In the genomic region with DNA sequence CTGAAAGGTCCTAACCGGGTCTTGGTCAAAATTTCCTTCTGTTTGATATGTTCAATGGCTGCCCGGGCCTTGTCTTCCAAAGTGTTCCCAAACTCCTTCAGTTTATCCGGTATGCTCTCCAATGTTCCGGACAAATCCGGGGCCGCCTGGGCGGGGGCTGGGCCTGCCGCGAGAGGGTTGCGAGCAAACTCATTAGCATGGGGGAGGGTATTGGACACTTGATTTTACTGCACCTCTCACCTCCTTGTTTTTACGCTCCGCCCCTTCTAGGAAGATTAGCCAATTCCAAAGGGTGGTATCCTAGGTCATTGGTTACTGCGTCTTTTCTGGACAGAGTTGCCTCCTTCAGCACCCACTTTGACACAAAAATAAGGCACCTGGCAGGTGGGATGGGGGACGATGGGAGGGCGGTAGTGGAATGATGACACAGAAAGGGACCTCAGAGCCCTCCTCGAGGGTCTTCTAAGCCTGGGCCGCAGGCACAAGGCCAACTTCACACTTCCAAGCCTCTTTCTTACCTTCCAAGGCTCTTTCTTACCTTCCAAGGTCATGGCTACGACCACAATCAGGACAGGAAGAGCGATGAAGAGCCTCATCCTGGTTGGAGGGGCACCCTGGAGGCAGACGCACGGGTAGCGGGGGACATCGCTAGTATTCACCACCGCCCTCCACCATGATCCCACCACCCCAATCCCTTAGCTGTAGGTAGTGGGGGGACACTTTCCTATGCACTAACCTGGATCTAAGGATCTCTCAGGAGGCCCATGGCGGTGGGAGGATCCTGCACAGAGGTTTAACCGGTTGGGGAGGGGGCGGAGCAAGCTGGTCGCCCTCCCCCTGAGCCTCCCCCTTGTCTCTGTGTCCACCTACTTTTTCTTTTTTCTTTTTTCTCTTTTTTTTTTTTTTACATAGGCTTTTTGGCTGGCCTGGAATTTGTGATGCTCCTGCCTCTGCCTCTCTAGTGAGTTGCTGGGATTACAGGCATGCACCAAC, we compare ENCODE assay signal across 9 mouse cellular contexts. TPM values are rescaled to one million over a fixed set of nuclear protein-coding genes. Genes with fewer than 3 reads are reported as not detected.
DNase-seq lines count a peak whose midpoint lies in the region; ATAC-seq and TF ChIP-seq lines count a peak whose summit lies in the region.
"Had no signal": no experiment of that assay in that cellular context is flagged by ENCODE, and none has a peak within 500 bp of the region (broad histone marks: within the 10 kb centered on the region; RNA-seq: fewer than 3 reads in every experiment).

A gene (minus strand): TSS at position 788 of the 993 bp plus-strand sequence.

- TF ChIP-seq CTCF in forebrain, postnatal 0 days (IDR thresholded peaks at IDR 0.05; ENCODE audit: low read depth): no peak
- no peak for TF ChIP-seq CTCF in small intestine, adult 2 months (IDR thresholded peaks at IDR 0.05; ENCODE audit: extremely low read depth, insufficient read length, insufficient replicate concordance, low read depth, low read length)

- H3K36me3 ChIP-seq in forebrain, postnatal 0 days (ENCODE audit: insufficient read depth): peaks cover 6% of the 10 kb centered on the region; the same call in 1 of the 2 replicates
- H3K36me3 ChIP-seq in forebrain, embryonic 11.5 days (ENCODE audit: control insufficient read depth, insufficient read depth, low read length): no peaks in the 10 kb centered on the region; the same call in 1 of the 2 replicates
- H3K36me3 ChIP-seq in neural tube, embryonic 14.5 days (ENCODE audit: control insufficient read depth, insufficient read depth, low read length): no peaks in the 10 kb centered on the region
- H3K36me3 ChIP-seq in limb, embryonic 15.5 days: peaks cover 9% of the 10 kb centered on the region
- no peaks in the 10 kb centered on the region for H3K36me3 ChIP-seq in small intestine, adult 2 months (ENCODE audit: control insufficient read depth, insufficient read depth, low read length)

- H3K4me2 ChIP-seq in forebrain, postnatal 0 days (ENCODE audit: low read depth): no peak within 1 kb of the TSS
- no peak within 1 kb of the TSS for H3K4me2 ChIP-seq in forebrain, embryonic 11.5 days (ENCODE audit: low read depth, low read length, severe bottlenecking)
- H3K4me2 ChIP-seq in neural tube, embryonic 14.5 days (ENCODE audit: low read depth, low read length): no peak within 1 kb of the TSS
- no peak within 1 kb of the TSS for H3K4me2 ChIP-seq in limb, embryonic 15.5 days

- DNase-seq in forebrain, postnatal 0 days: no peak
- no peak for DNase-seq in forebrain, embryonic 11.5 days (ENCODE audit: low spot score)
- no peak for DNase-seq in neural tube, embryonic 10.5 days (ENCODE audit: extremely low spot score, low spot score)
- no peak for DNase-seq in layer of hippocampus, postnatal 36 days
- DNase-seq: cerebellum, adult 9-10 months had no signal

- H3K9ac ChIP-seq in forebrain, postnatal 0 days: no peak within 1 kb of the TSS
- no peak within 1 kb of the TSS for H3K9ac ChIP-seq in forebrain, embryonic 11.5 days (ENCODE audit: low read length)
- H3K9ac ChIP-seq in neural tube, embryonic 14.5 days (replicated peaks; ENCODE audit: low read depth, low read length): 0 out of 2 replicates have a peak within 1 kb of the TSS, but pooled peaks have one; percentile 16
- H3K9ac ChIP-seq in limb, embryonic 15.5 days: no peak within 1 kb of the TSS

- no peak for ATAC-seq in forebrain, postnatal 0 days
- no peak for ATAC-seq in forebrain, embryonic 11.5 days (replicated peaks; ENCODE audit: low FRiP score)
- ATAC-seq in neural tube, embryonic 14.5 days (ENCODE audit: low read depth): no peak
- ATAC-seq in limb, embryonic 15.5 days (ENCODE audit: insufficient number of reproducible peaks, low FRiP score, low TSS enrichment, low read depth): no peak
- no peak for ATAC-seq in granulocyte monocyte progenitor cell, adult 5-6 weeks (replicated peaks; ENCODE audit: poor library complexity, severe bottlenecking)

- TF ChIP-seq POLR2A in small intestine, adult 2 months (IDR thresholded peaks at IDR 0.05; ENCODE audit: low read depth, low read length): no peak

- H3K27ac ChIP-seq in forebrain, postnatal 0 days (ENCODE audit: low read depth, low read length): peak within 1 kb of the TSS; percentile 36; the same call in 1 of the 2 replicates
- no peak within 1 kb of the TSS for H3K27ac ChIP-seq in forebrain, embryonic 11.5 days (ENCODE audit: low read depth, low read length)
- H3K27ac ChIP-seq in neural tube, embryonic 14.5 days (ENCODE audit: low read depth, low read length): no peak within 1 kb of the TSS
- H3K27ac ChIP-seq in limb, embryonic 15.5 days: 0 out of 2 replicates have a peak within 1 kb of the TSS, but pooled peaks have one; percentile 8
- no peak within 1 kb of the TSS for H3K27ac ChIP-seq in small intestine, adult 2 months (ENCODE audit: insufficient read depth, low read depth, low read length)

- WGBS in forebrain, postnatal 0 days: 53% methylated on average over 28 of the region's 28 CpGs
- 44% methylated on average over 28 of the region's 28 CpGs for WGBS in forebrain, embryonic 11.5 days
- 46% methylated on average over 28 of the region's 28 CpGs for WGBS in neural tube, embryonic 14.5 days
- WGBS in limb, embryonic 15.5 days: 45% methylated on average over 28 of the region's 28 CpGs
- WGBS in small intestine, adult 2 months: 65% methylated on average over 28 of the region's 28 CpGs

- H3K4me3 ChIP-seq in forebrain, postnatal 0 days (ENCODE audit: low read depth, low read length): no peak within 1 kb of the TSS
- no peak within 1 kb of the TSS for H3K4me3 ChIP-seq in forebrain, embryonic 11.5 days (ENCODE audit: low read depth, low read length)
- H3K4me3 ChIP-seq in neural tube, embryonic 14.5 days (ENCODE audit: low read depth, low read length): no peak within 1 kb of the TSS
- no peak within 1 kb of the TSS for H3K4me3 ChIP-seq in limb, embryonic 15.5 days
- peak within 1 kb of the TSS; percentile 3; the same call in 1 of the 2 replicates for H3K4me3 ChIP-seq in small intestine, adult 2 months (ENCODE audit: low read depth, low read length)

- H3K4me1 ChIP-seq in forebrain, postnatal 0 days (ENCODE audit: insufficient read depth): no peaks in the 10 kb centered on the region
- H3K4me1 ChIP-seq in forebrain, embryonic 11.5 days (replicated peaks; ENCODE audit: control insufficient read depth, insufficient read depth, low read length): no peaks in the 10 kb centered on the region
- no peaks in the 10 kb centered on the region for H3K4me1 ChIP-seq in neural tube, embryonic 14.5 days (ENCODE audit: control insufficient read depth, insufficient read depth, low read length)
- peaks cover 15% of the 10 kb centered on the region for H3K4me1 ChIP-seq in limb, embryonic 15.5 days
- peaks cover 15% of the 10 kb centered on the region for H3K4me1 ChIP-seq in small intestine, adult 2 months (ENCODE audit: control insufficient read depth, insufficient read depth, insufficient read length, low read length)

- no peaks in the 10 kb centered on the region for H3K27me3 ChIP-seq in forebrain, postnatal 0 days (ENCODE audit: insufficient read depth, low read length)
- H3K27me3 ChIP-seq in forebrain, embryonic 11.5 days (ENCODE audit: control insufficient read depth, insufficient read depth, low read length): no peaks in the 10 kb centered on the region
- no peaks in the 10 kb centered on the region for H3K27me3 ChIP-seq in neural tube, embryonic 14.5 days (ENCODE audit: control insufficient read depth, insufficient read depth, low read length)
- no peaks in the 10 kb centered on the region for H3K27me3 ChIP-seq in limb, embryonic 15.5 days
- H3K27me3 ChIP-seq in small intestine, adult 2 months (ENCODE audit: control insufficient read depth, insufficient read depth, low read length): no peaks in the 10 kb centered on the region

- no peaks in the 10 kb centered on the region for H3K9me3 ChIP-seq in forebrain, postnatal 0 days (ENCODE audit: low read length)
- H3K9me3 ChIP-seq in forebrain, embryonic 11.5 days (ENCODE audit: control insufficient read depth, low read length): no peaks in the 10 kb centered on the region; the same call in 1 of the 2 replicates
- no peaks in the 10 kb centered on the region for H3K9me3 ChIP-seq in neural tube, embryonic 14.5 days (ENCODE audit: control insufficient read depth, low read length)
- no peaks in the 10 kb centered on the region; the same call in 1 of the 2 replicates for H3K9me3 ChIP-seq in limb, embryonic 15.5 days

RNA-seq across cellular contexts. Expression of the gene that starts here (rescaled TPM):
- 2.1 and 5.3 TPM in 2 replicates for total RNA-seq in forebrain, postnatal 0 days (2014; rRNA removed)
- polyA plus RNA-seq in forebrain, postnatal 0 days (2015; fragmentation: Nextera tagmentation; extraction: Ambion mirVana): 3.0 and 5.5 TPM in 2 replicates
- polyA plus RNA-seq in forebrain, embryonic 11.5 days (2014; fragmentation: Nextera tagmentation; extraction: Ambion mirVana): 1.00 and 2.0 TPM in 2 replicates
- polyA plus RNA-seq in neural tube, embryonic 14.5 days (2014; fragmentation: Nextera tagmentation; extraction: Ambion mirVana): 3.0 and 3.2 TPM in 2 replicates
- polyA plus RNA-seq in limb, embryonic 15.5 days (2015; fragmentation: Nextera tagmentation; extraction: Ambion mirVana): 46.2 and 57.9 TPM in 2 replicates
- polyA plus RNA-seq in small intestine, adult 2 months (2012; rRNA removed): not detected in 2 replicates
- total RNA-seq in layer of hippocampus, postnatal 36 days (2021): 1 to 10 TPM; 4.6 to 5.7 TPM
- 10.3 and 17.9 TPM in 2 replicates for total RNA-seq in granulocyte monocyte progenitor cell, adult 5-6 weeks (2014; fragmentation: Nextera tagmentation)
- 0.57 and 10.6 TPM in 2 replicates for total RNA-seq in granulocyte monocyte progenitor cell, adult 5-6 weeks (2017)

Comparison
In these comparisons a context has a peak if more than half of its experiments do, and no peak if none do; other contexts are left out.
1. H3K27ac ChIP-seq: peak in forebrain, postnatal 0 days (single experiment) and limb, embryonic 15.5 days (single experiment); none in forebrain, embryonic 11.5 days (single experiment), neural tube, embryonic 14.5 days (single experiment) and small intestine, adult 2 months (single experiment).